Mouse (Mus musculus) lung, postnatal 0 days (tissue): ENCODE measurements around the gene 2010003K11Rik. TPM values are rescaled to one million over a fixed set of nuclear protein-coding genes. Genes with fewer than 3 reads are reported as not detected.

Source experiments
- ATAC-seq: fragments of 200-750 bp; cut with Nextera tagmentation; 2 replicates; pipeline ENCODE4 v1.8.0; 2017; ENCODE audit warnings: moderate library complexity
- DNase-seq: peaks from one replicate; pipeline ENCODE4 v3.0.0-alpha.2; 2016; ENCODE audit warnings: low spot score
- H3K27ac ChIP-seq: fragments of 300-500 bp; sonication (generic); 2 replicates; pipeline ENCODE4 v1.5.1; 2014; ENCODE audit warnings: antibody characterized with exemption, mild to moderate bottlenecking, low read length, mixed read lengths
- H3K27me3 ChIP-seq: fragments of 300-500 bp; sonication (generic); replicated peaks from 2 replicates; pipeline ENCODE4 v1.6.1; 2014; ENCODE audit warnings: low read length, mixed read lengths; ENCODE audit not compliant: insufficient read depth
- H3K36me3 ChIP-seq: fragments of 300-500 bp; sonication (generic); 2 replicates; pipeline ENCODE4 v1.6.1; 2014; ENCODE audit warnings: low read length, mixed read lengths; ENCODE audit not compliant: insufficient read depth
- H3K4me1 ChIP-seq: fragments of 300-500 bp; sonication (generic); 2 replicates; pipeline ENCODE4 v1.6.1; 2014; ENCODE audit warnings: antibody characterized with exemption, low read depth, low read length, mixed read lengths; ENCODE audit not compliant: insufficient read depth
- H3K4me2 ChIP-seq: fragments of 300-500 bp; sonication (generic); replicated peaks from 2 replicates; pipeline ENCODE4 v1.6.1; 2014; ENCODE audit warnings: low read depth, mild to moderate bottlenecking, low read length, moderate library complexity, mixed read lengths
- H3K4me3 ChIP-seq: fragments of 300-500 bp; sonication (generic); 2 replicates; pipeline ENCODE4 v1.5.1; 2014; ENCODE audit warnings: low read depth, low read length
- H3K9ac ChIP-seq: fragments of 300-500 bp; sonication (generic); replicated peaks from 2 replicates; pipeline ENCODE4 v1.6.1; 2014; ENCODE audit warnings: low read depth, mild to moderate bottlenecking
- H3K9me3 ChIP-seq: fragments of 300-500 bp; sonication (generic); 2 replicates; pipeline ENCODE4 v1.6.1; 2016; ENCODE audit warnings: low read length, mixed read lengths
- CTCF ChIP-seq: IDR thresholded peaks from 2 replicates; pipeline ENCODE4 v1.5.1; 2016; ENCODE audit warnings: antibody characterized with exemption, mild to moderate bottlenecking
- EP300 ChIP-seq: IDR thresholded peaks from 2 replicates; pipeline ENCODE4 v1.6.1; 2016; ENCODE audit warnings: antibody characterized with exemption, mild to moderate bottlenecking, control low read depth
- WGBS: fragments of 180-500 bp; shearing (Covaris S2); extraction: QIAGEN DNeasy Blood & Tissue Kit; methylation state at CpG from one replicate; pipeline ENCODE4 v1.1.7; 2014; 5-methylcytosine and 5-hydroxymethylcytosine counted together
- polyA plus RNA-seq: library from polyadenylated mRNA; unstranded; fragments of >200 nt; fragmentation: Nextera tagmentation; extraction: Ambion mirVana; gene quantifications from 2 replicates; pipeline ENCODE4 v1.2.1, GENCODE M21; 2015

The 2010003K11Rik gene
- 0.12 and 0.20 TPM in 2 replicates for polyA plus RNA-seq

DNA sequence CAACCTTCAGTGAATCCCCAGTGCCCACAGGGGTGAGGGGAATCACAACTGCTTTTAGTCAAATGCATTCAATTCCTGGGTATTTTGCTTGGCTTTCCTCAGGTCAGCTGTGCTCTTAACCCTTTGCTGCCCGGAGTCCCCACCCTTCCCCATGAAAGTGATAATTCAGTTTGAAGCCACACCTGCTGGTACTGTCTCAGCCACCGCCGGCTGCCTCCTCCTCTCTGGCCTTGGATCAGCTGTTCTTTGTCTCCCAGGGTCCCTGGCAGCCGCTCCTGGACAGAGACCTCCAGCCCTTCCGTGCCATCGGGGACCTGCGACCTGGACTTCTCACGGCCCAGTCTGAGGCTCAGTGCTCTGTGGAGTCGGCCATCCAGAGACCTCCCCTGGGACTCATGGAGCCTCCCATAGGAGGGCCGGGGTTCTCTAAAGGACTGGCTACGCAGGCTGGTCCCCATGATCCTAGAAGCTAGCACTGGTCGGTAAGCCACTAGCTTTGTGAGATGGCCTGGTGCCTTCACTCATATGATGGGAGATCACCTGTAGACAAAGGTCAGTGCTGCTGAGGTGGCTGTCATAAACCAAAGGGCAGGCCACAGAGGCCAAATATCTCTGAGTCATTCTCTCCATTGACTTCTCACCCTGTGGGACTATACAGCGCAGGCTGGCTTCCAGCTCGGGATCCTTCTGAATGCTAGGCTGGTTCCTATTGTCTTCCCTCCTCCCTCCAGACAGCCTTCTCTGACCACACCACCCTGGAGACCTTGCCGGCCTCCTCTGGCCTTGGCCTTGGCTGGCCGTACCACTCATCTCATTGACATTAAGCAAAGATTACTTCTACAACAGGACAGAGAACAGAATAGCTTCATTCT lies at the start of gene 2010003K11Rik:
Gene 2010003K11Rik, minus strand, starts transcription at position 522 of the 872 bp plus-strand sequence.
- Histone ChIP-seq H3K4me3 (no peak within 1 kb of the TSS), H3K9ac (no peak within 1 kb of the TSS), H3K4me1 (no peaks in the 10 kb centered on the region; the same call in 1 of the 2 replicates), H3K9me3 (no peaks in the 10 kb centered on the region), H3K27ac (peak within 1 kb of the TSS; percentile 16; the same call in 1 of the 2 replicates), H3K4me2 (no peak within 1 kb of the TSS), H3K27me3 (no peaks in the 10 kb centered on the region), H3K36me3 (no peaks in the 10 kb centered on the region)
- 62% methylated on average over 16 of the region's 16 CpGs for WGBS
- no peak for TF ChIP-seq EP300
- no peak for DNase-seq
- ATAC-seq: peak; percentile 3

DNA sequence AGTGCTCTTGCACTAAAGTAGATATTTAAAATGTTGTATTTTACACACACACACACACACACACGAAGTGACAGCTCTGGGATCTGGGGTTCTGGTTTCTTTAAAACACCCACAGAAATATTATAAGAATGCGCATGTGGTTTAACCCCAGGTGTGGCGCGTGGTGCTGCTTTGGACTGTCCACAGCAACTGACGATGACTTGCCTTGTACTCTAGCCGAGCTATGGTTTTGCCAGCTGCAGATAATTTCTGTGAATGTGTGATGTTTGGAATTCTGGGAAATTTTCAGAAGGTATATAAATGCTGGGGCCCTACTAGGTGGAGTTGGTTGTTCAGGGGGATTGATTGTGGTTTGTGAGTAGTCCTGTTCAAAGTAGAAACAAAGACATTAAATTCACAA lies 49.4 kb upstream of the 2010003K11Rik start:
- Histone ChIP-seq H3K9ac (no peak overlapping the region), H3K9me3 (no peaks in the 10 kb centered on the region), H3K4me3 (no peak overlapping the region), H3K27me3 (no peaks in the 10 kb centered on the region), H3K4me1 (no peaks in the 10 kb centered on the region), H3K4me2 (no peak overlapping the region), H3K27ac (no peak overlapping the region), H3K36me3 (no peaks in the 10 kb centered on the region)
- 71% methylated on average over 6 of the region's 6 CpGs for WGBS
- ATAC-seq (no peak), DNase-seq (no peak)
- no peak for TF ChIP-seq CTCF

DNA sequence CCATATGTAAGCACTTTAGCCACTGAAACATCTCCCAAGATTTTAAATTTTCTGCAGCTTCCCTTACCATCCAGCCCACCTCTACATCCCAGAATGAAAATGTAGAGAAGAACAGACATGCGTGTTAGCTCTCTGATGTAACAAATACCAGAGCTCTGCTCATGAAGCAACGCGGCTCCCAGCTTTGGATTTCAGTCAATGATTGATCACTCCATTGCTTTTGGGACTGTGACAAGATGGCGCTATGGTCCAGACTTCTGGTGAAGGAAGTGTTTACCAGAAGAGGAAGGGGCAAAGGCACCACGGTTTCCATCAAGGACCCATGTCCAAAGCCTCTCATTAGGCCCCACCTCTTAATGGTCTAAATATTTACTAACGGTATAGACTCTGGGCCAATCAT lies 47.5 kb upstream of the 2010003K11Rik start:
- no peaks in the 10 kb centered on the region for H3K4me1 ChIP-seq
- H3K9ac ChIP-seq: no peak overlapping the region
- H3K4me3 ChIP-seq: no peak overlapping the region
- H3K36me3 ChIP-seq: no peaks in the 10 kb centered on the region
- H3K27me3 ChIP-seq: no peaks in the 10 kb centered on the region
- no peak overlapping the region for H3K4me2 ChIP-seq
- H3K9me3 ChIP-seq: no peaks in the 10 kb centered on the region
- TF ChIP-seq CTCF (no peak), EP300 (no peak)
- no peak overlapping the region for H3K27ac ChIP-seq
- 80% methylated on average over 6 of the region's 6 CpGs for WGBS
- ATAC-seq (no peak), DNase-seq (no peak)

DNA sequence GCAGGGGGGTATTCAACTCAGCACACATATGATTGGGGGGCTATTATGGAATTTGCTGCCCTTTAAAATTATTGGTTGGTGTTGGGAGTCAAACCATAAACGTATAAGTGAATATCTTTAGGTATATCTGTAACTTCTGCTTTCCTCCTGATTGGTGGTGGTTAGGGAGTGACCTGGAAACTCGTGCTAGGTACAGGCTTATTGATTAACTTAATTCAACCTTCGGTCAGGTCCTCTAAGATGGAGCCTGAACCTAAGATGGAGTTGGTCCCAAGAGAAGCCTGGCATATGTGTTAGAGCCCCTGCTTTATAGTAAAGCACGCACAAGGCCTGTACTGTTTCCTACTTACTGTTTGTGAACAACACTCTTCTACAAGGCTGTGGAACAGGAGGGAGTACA lies 46.7 kb upstream of the 2010003K11Rik start:
- Histone ChIP-seq H3K4me2 (no peak overlapping the region), H3K9ac (no peak overlapping the region), H3K27ac (no peak overlapping the region), H3K4me3 (no peak overlapping the region), H3K9me3 (no peaks in the 10 kb centered on the region), H3K36me3 (no peaks in the 10 kb centered on the region), H3K4me1 (no peaks in the 10 kb centered on the region), H3K27me3 (no peaks in the 10 kb centered on the region)
- no peak for TF ChIP-seq CTCF
- TF ChIP-seq EP300: no peak
- no peak for ATAC-seq
- WGBS: 76% methylated on average over 4 of the region's 4 CpGs
- no peak for DNase-seq

DNA sequence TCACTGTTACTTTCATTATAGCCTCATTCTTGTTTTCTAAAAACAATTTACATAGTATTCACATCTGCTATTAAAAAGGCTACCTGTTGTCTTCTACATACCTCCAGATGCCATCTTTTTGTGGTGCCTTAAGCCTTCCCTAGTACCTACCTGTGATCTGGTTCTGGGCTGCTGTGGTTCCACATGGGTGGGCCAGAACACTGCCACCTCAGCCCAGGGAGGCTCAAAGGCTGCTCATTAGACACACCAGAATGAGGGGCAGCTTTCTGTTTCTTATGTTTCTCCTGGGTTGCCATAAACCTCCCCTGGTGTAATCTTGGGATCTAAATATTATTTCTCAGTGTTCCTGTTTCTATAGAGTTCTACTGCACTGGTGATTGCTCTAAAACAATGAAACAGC lies 43.7 kb upstream of the 2010003K11Rik start:
- ATAC-seq (no peak), DNase-seq (no peak)
- TF ChIP-seq EP300 (no peak), CTCF (no peak)
- Histone ChIP-seq H3K9ac (no peak overlapping the region), H3K4me3 (no peak overlapping the region), H3K4me2 (no peak overlapping the region), H3K9me3 (no peaks in the 10 kb centered on the region), H3K36me3 (no peaks in the 10 kb centered on the region), H3K27ac (no peak overlapping the region), H3K4me1 (no peaks in the 10 kb centered on the region), H3K27me3 (no peaks in the 10 kb centered on the region)

DNA sequence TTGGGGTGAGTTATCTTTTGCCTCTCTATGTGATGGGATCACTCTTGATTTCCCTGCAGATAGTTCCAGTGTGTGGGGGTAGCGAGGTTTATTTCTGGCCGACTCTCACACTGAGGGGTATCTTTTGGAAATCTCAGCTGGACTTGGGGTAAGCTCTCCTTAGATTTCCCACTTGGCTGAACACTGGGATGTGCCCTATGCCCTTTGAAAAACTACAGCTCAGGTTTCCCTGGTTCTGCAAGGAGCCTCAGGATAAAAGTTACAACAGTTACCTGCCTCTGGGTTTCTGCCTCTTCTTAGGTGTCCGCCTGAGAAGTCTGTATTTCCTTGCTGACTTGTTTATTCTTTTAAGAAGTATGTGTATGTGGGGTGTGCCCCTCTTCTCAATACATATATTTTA lies 42.6 kb upstream of the 2010003K11Rik start:
- no peaks in the 10 kb centered on the region for H3K9me3 ChIP-seq
- no peak for TF ChIP-seq CTCF
- no peak for TF ChIP-seq EP300
- ATAC-seq (no peak), DNase-seq (no peak)
- H3K4me2 ChIP-seq: no peak overlapping the region
- H3K36me3 ChIP-seq: no peaks in the 10 kb centered on the region
- H3K27me3 ChIP-seq: no peaks in the 10 kb centered on the region
- no peaks in the 10 kb centered on the region for H3K4me1 ChIP-seq
- H3K4me3 ChIP-seq: no peak overlapping the region
- no peak overlapping the region for H3K27ac ChIP-seq
- no peak overlapping the region for H3K9ac ChIP-seq
- WGBS: 87% methylated on average over 3 of the region's 3 CpGs
